Mouse (Mus musculus) liver, postnatal 0 days (tissue): ENCODE measurements around the gene Ascc3. TPM values are rescaled to one million over a fixed set of nuclear protein-coding genes. Genes with fewer than 3 reads are reported as not detected.

Source experiments
- ATAC-seq: fragments of 200-750 bp; cut with Nextera tagmentation; 2 replicates; pipeline ENCODE4 v1.8.0; 2017; ENCODE audit warnings: mild to moderate bottlenecking, moderate library complexity
- DNase-seq: peaks from one replicate; pipeline ENCODE4 v3.0.0-alpha.2; 2016
- H3K27ac ChIP-seq: fragments of 300-500 bp; sonication (generic); 2 replicates; pipeline ENCODE4 v1.5.1; 2014; ENCODE audit warnings: antibody characterized with exemption, moderate library complexity, mild to moderate bottlenecking, low read depth
- H3K27me3 ChIP-seq: fragments of 300-500 bp; sonication (generic); 2 replicates; pipeline ENCODE4 v1.6.1; 2014; ENCODE audit warnings: low read length, control low read depth, mixed read lengths; ENCODE audit not compliant: insufficient read depth
- H3K36me3 ChIP-seq: fragments of 300-500 bp; sonication (generic); replicated peaks from 2 replicates; pipeline ENCODE4 v1.6.1; 2014; ENCODE audit warnings: mild to moderate bottlenecking, control low read depth, low read length, moderate library complexity, mixed read lengths; ENCODE audit not compliant: insufficient read depth
- H3K4me1 ChIP-seq: fragments of 300-500 bp; sonication (generic); 2 replicates; pipeline ENCODE4 v1.6.1; 2014; ENCODE audit warnings: antibody characterized with exemption, mild to moderate bottlenecking, control low read depth; ENCODE audit not compliant: insufficient read depth
- H3K4me2 ChIP-seq: fragments of 300-500 bp; sonication (generic); 2 replicates; pipeline ENCODE4 v1.6.1; 2014; ENCODE audit warnings: low read depth, mild to moderate bottlenecking, low read length, moderate library complexity, mixed read lengths
- H3K4me3 ChIP-seq: fragments of 300-500 bp; sonication (generic); 2 replicates; pipeline ENCODE4 v1.5.1; 2014; ENCODE audit warnings: low read depth, low read length
- H3K9ac ChIP-seq: fragments of 300-500 bp; sonication (generic); replicated peaks from 2 replicates; pipeline ENCODE4 v1.6.1; 2014; ENCODE audit warnings: mild to moderate bottlenecking, moderate library complexity
- H3K9me3 ChIP-seq: fragments of 300-500 bp; sonication (generic); 2 replicates; pipeline ENCODE4 v1.6.1; 2016; ENCODE audit warnings: mild to moderate bottlenecking, control low read depth, low read length, mixed read lengths
- CTCF ChIP-seq: sonication (generic); IDR thresholded peaks from 2 replicates; pipeline ENCODE4 v1.5.1; 2016; ENCODE audit warnings: antibody characterized with exemption, low read depth
- EP300 ChIP-seq: IDR thresholded peaks from 2 replicates; pipeline ENCODE4 v1.6.1; 2016; ENCODE audit warnings: antibody characterized with exemption, low read depth, mild to moderate bottlenecking
- WGBS: fragments of 180-500 bp; shearing (Covaris S2); extraction: QIAGEN DNeasy Blood & Tissue Kit; methylation state at CpG from one replicate; pipeline ENCODE4 v1.1.7; 2014; ENCODE audit not compliant: insufficient replicate concordance; 5-methylcytosine and 5-hydroxymethylcytosine counted together
- polyA plus RNA-seq: library from polyadenylated mRNA; unstranded; fragments of >200 nt; fragmentation: Nextera tagmentation; extraction: Ambion mirVana; gene quantifications from 2 replicates; pipeline ENCODE4 v1.2.1, GENCODE M21; 2015

Gene Ascc3
- polyA plus RNA-seq, 1 experiment from 2014 or later: 7.8 TPM

DNA sequence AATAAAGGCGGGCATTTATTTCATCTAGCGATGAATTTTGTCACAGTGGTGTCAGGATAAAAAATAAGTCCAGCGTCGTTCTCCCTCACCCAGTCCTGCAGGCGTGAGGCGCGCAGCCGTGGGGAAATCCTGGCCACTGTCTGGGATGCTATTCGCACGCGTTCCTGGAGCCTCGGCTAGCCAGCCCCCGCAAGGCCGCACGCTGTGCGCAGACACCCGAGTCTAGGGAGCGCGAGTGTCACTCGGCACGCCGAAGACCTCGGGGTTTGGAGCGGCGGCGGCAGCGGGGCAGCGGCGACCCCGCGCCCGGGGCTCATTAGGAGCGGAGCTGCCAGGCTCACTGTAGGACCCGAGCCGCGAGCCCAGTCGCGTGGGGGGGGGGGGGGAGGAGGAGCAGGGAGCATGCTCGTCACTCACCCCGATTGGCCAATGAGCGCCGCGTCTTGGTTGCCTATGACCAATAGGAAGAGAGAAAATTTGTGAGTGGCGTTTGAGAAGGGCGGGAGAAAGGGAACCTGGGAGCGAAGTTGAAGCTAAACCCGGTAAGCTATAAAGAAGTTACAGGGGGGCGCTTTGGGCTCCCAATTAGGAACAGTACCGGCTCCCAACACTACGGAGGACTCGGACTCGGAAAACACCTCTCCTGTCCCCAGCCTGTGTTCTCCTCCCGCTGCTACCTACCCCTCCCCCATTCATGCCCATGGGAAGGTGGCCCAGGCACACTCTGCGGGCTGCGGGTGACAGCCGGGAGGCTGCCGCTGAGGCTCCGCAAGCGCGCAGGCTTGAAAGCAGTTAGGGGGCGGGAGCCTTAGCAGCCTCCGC lies 301.9 kb downstream of the Ascc3 start, which contains the start of gene Sim1:
Sim1 (plus strand) TSS at position 585 of the 822 bp plus-strand sequence.
- peaks cover 90% of the 10 kb centered on the region for H3K27me3 ChIP-seq
- WGBS: under 1% methylated on average over 54 of the region's 62 CpGs
- TF ChIP-seq EP300 (no peak), CTCF (no peak)
- no peaks in the 10 kb centered on the region for H3K36me3 ChIP-seq
- H3K4me2 ChIP-seq: peak within 1 kb of the TSS; percentile 67
- no peak within 1 kb of the TSS for H3K27ac ChIP-seq
- no peak within 1 kb of the TSS for H3K9ac ChIP-seq
- H3K4me1 ChIP-seq: peaks cover 8% of the 10 kb centered on the region
- DNase-seq: peak; percentile 64
- H3K9me3 ChIP-seq: no peaks in the 10 kb centered on the region
- H3K4me3 ChIP-seq: peak within 1 kb of the TSS; percentile 38
- peak; percentile 84 for ATAC-seq

- no peak overlapping the region for H3K9ac ChIP-seq
These were observed 302.8 kb downstream of the Ascc3 start for GRCm38 (mm10) chr10:50895091-50895790.

GRCm38 (mm10) chr10:50895881-50896766 lies 303.7 kb downstream of the Ascc3 start:
- Histone ChIP-seq H3K4me2 (no peak overlapping the region), H3K4me3 (no peak overlapping the region), H3K36me3 (no peaks in the 10 kb centered on the region), H3K9me3 (no peaks in the 10 kb centered on the region), H3K27me3 (peaks cover 93% of the 10 kb centered on the region), H3K4me1 (peaks cover 8% of the 10 kb centered on the region), H3K9ac (no peak overlapping the region), H3K27ac (no peak overlapping the region)
- ATAC-seq (no peak), DNase-seq (peak; percentile 13)
- WGBS: 7% methylated on average over 21 of the region's 21 CpGs
- TF ChIP-seq EP300 (no peak), CTCF (no peak)

More at GRCm38 (mm10) chr10:50895091-50895790, 302.8 kb downstream of the Ascc3 start:
- no peaks in the 10 kb centered on the region for H3K36me3 ChIP-seq
- no peak overlapping the region for H3K27ac ChIP-seq
- H3K4me2 ChIP-seq: peak overlapping the region; percentile 67
- DNase-seq: peak; percentile 11
- peak; percentile 24; the same call in 1 of the 2 replicates for ATAC-seq
- peak overlapping the region; percentile 38 for H3K4me3 ChIP-seq
- H3K9me3 ChIP-seq: no peaks in the 10 kb centered on the region
- 1% methylated on average over 44 of the region's 44 CpGs for WGBS
- TF ChIP-seq CTCF (no peak), EP300 (no peak)
- H3K27me3 ChIP-seq: peaks cover 89% of the 10 kb centered on the region
- peaks cover 8% of the 10 kb centered on the region for H3K4me1 ChIP-seq

- Histone ChIP-seq H3K9ac (no peak overlapping the region), H3K27ac (no peak overlapping the region), H3K4me2 (no peak overlapping the region), H3K27me3 (peaks cover 94% of the 10 kb centered on the region), H3K4me1 (peaks cover 8% of the 10 kb centered on the region), H3K4me3 (no peak overlapping the region), H3K36me3 (no peaks in the 10 kb centered on the region), H3K9me3 (no peaks in the 10 kb centered on the region)
- TF ChIP-seq CTCF: no peak
- TF ChIP-seq EP300: no peak
- WGBS: 11% methylated on average over 3 of the region's 3 CpGs
- ATAC-seq (no peak), DNase-seq (no peak)
These were observed 304.4 kb downstream of the Ascc3 start for GRCm38 (mm10) chr10:50896767-50897390.

GRCm38 (mm10) chr10:50897530-50898471 lies 305.3 kb downstream of the Ascc3 start:
- WGBS: 3% methylated on average over 32 of the region's 32 CpGs
- no peak overlapping the region for H3K4me3 ChIP-seq

More at GRCm38 (mm10) chr10:50897530-50898471, 305.3 kb downstream of the Ascc3 start:
- no peaks in the 10 kb centered on the region for H3K36me3 ChIP-seq
- peaks cover 10% of the 10 kb centered on the region for H3K4me1 ChIP-seq
- TF ChIP-seq EP300: no peak
- peak; percentile 53 for TF ChIP-seq CTCF
- DNase-seq (peak; percentile 33), ATAC-seq (no peak)
- no peak overlapping the region for H3K4me2 ChIP-seq
- H3K27me3 ChIP-seq: peaks cover 94% of the 10 kb centered on the region
- H3K9ac ChIP-seq: no peak overlapping the region
- H3K27ac ChIP-seq: no peak overlapping the region
- H3K9me3 ChIP-seq: no peaks in the 10 kb centered on the region
